Mouse (Mus musculus): ENCODE data around the gene Unc119b. TPM values are rescaled to one million over a fixed set of nuclear protein-coding genes. Genes with fewer than 3 reads are reported as not detected.
"Not testable (repeated sequence)": the region's sequence is repeated elsewhere in the genome, so short reads cannot be mapped to it uniquely, and the experiment has no call there.

Unc119b gene
- polyA plus RNA-seq, 1 experiment from 2014 or later, result 35.2 TPM

- Histone ChIP-seq H3K4me2 (ENCODE audit: low read depth, low read length) (no peak overlapping the region), H3K4me3 (ENCODE audit: low read length) (no peak overlapping the region), H3K4me1 (replicated peaks; ENCODE audit: control insufficient read depth, insufficient read depth, low read length) (no peaks in the 10 kb centered on the region), H3K27me3 (ENCODE audit: control insufficient read depth, insufficient read depth, low read depth, low read length) (no peaks in the 10 kb centered on the region), H3K9ac (ENCODE audit: low read length) (no peak overlapping the region), H3K27ac (ENCODE audit: low read length) (no peak overlapping the region), H3K9me3 (ENCODE audit: control insufficient read depth, low read length) (no peaks in the 10 kb centered on the region), H3K36me3 (ENCODE audit: control insufficient read depth, insufficient read depth, low read length) (peaks cover 40% of the 10 kb centered on the region)
- 70% methylated on average over 3 of the region's 3 CpGs for WGBS
- ATAC-seq (ENCODE audit: low read depth), result no peak
Measured at GRCm38 (mm10) chr5:115091015-115091414, 43.8 kb downstream of the Unc119b start.

GRCm38 (mm10) chr5:115089592-115090268, 45.0 kb downstream of the Unc119b start:
- no peaks in the 10 kb centered on the region for H3K27me3 ChIP-seq (ENCODE audit: control insufficient read depth, insufficient read depth, low read depth, low read length)
- ATAC-seq (ENCODE audit: low read depth), result no peak
- H3K27ac ChIP-seq (ENCODE audit: low read length), result no peak overlapping the region
- H3K36me3 ChIP-seq (ENCODE audit: control insufficient read depth, insufficient read depth, low read length), result peaks cover 35% of the 10 kb centered on the region
- no peak overlapping the region for H3K9ac ChIP-seq (ENCODE audit: low read length)
- no peaks in the 10 kb centered on the region for H3K4me1 ChIP-seq (replicated peaks; ENCODE audit: control insufficient read depth, insufficient read depth, low read length)
- 92% methylated on average over 5 of the region's 5 CpGs for WGBS
- no peaks in the 10 kb centered on the region for H3K9me3 ChIP-seq (ENCODE audit: control insufficient read depth, low read length)
- H3K4me3 ChIP-seq (ENCODE audit: low read length), result no peak overlapping the region
- H3K4me2 ChIP-seq (ENCODE audit: low read depth, low read length), result no peak overlapping the region

- H3K27ac ChIP-seq (ENCODE audit: low read length), result no peak overlapping the region
- no peaks in the 10 kb centered on the region for H3K9me3 ChIP-seq (ENCODE audit: control insufficient read depth, low read length)
- H3K36me3 ChIP-seq (ENCODE audit: control insufficient read depth, insufficient read depth, low read length), result peaks cover 45% of the 10 kb centered on the region
- no peak overlapping the region for H3K4me2 ChIP-seq (ENCODE audit: low read depth, low read length)
- H3K4me3 ChIP-seq (ENCODE audit: low read length), result no peak overlapping the region
- 88% methylated on average over 2 of the region's 2 CpGs for WGBS
- H3K4me1 ChIP-seq (replicated peaks; ENCODE audit: control insufficient read depth, insufficient read depth, low read length), result no peaks in the 10 kb centered on the region
- ATAC-seq (ENCODE audit: low read depth), result no peak
- H3K27me3 ChIP-seq (ENCODE audit: control insufficient read depth, insufficient read depth, low read depth, low read length), result no peaks in the 10 kb centered on the region
- no peak overlapping the region for H3K9ac ChIP-seq (ENCODE audit: low read length)
Measured at GRCm38 (mm10) chr5:115085675-115086074, 49.1 kb downstream of the Unc119b start.

- WGBS, result 79% methylated on average over 6 of the region's 6 CpGs
- H3K9me3 ChIP-seq (ENCODE audit: control insufficient read depth, low read length), result no peaks in the 10 kb centered on the region
- H3K27me3 ChIP-seq (ENCODE audit: control insufficient read depth, insufficient read depth, low read depth, low read length), result no peaks in the 10 kb centered on the region
- no peak for ATAC-seq (ENCODE audit: low read depth)
- no peak overlapping the region for H3K9ac ChIP-seq (ENCODE audit: low read length)
- H3K27ac ChIP-seq (ENCODE audit: low read length), result no peak overlapping the region
- H3K36me3 ChIP-seq (ENCODE audit: control insufficient read depth, insufficient read depth, low read length), result peaks cover 29% of the 10 kb centered on the region
- H3K4me1 ChIP-seq (replicated peaks; ENCODE audit: control insufficient read depth, insufficient read depth, low read length), result no peaks in the 10 kb centered on the region
- no peak overlapping the region for H3K4me2 ChIP-seq (ENCODE audit: low read depth, low read length)
- H3K4me3 ChIP-seq (ENCODE audit: low read length), result no peak overlapping the region
Measured at GRCm38 (mm10) chr5:115083492-115083891, 51.3 kb downstream of the Unc119b start.

GRCm38 (mm10) chr5:115081636-115082035, 53.1 kb downstream of the Unc119b start:
- Histone ChIP-seq H3K4me3 (ENCODE audit: low read length) (no peak overlapping the region), H3K36me3 (ENCODE audit: control insufficient read depth, insufficient read depth, low read length) (peaks cover 17% of the 10 kb centered on the region), H3K4me2 (ENCODE audit: low read depth, low read length) (no peak overlapping the region), H3K4me1 (replicated peaks; ENCODE audit: control insufficient read depth, insufficient read depth, low read length) (no peaks in the 10 kb centered on the region), H3K27me3 (ENCODE audit: control insufficient read depth, insufficient read depth, low read depth, low read length) (no peaks in the 10 kb centered on the region), H3K9me3 (ENCODE audit: control insufficient read depth, low read length) (no peaks in the 10 kb centered on the region), H3K27ac (ENCODE audit: low read length) (no peak overlapping the region), H3K9ac (ENCODE audit: low read length) (no peak overlapping the region)
- WGBS, result 75% methylated on average over 5 of the region's 5 CpGs
- no peak for ATAC-seq (ENCODE audit: low read depth)

GRCm38 (mm10) chr5:115076144-115076901, 58.5 kb downstream of the Unc119b start:
- Histone ChIP-seq H3K36me3 (ENCODE audit: control insufficient read depth, insufficient read depth, low read length) (peaks cover 7% of the 10 kb centered on the region), H3K4me1 (replicated peaks; ENCODE audit: control insufficient read depth, insufficient read depth, low read length) (peaks cover 12% of the 10 kb centered on the region), H3K9ac (ENCODE audit: low read length) (no peak overlapping the region), H3K9me3 (ENCODE audit: control insufficient read depth, low read length) (no peaks in the 10 kb centered on the region), H3K27ac (ENCODE audit: low read length) (no peak overlapping the region), H3K4me2 (ENCODE audit: low read depth, low read length) (no peak overlapping the region), H3K4me3 (ENCODE audit: low read length) (no peak overlapping the region), H3K27me3 (ENCODE audit: control insufficient read depth, insufficient read depth, low read depth, low read length) (no peaks in the 10 kb centered on the region)
- ATAC-seq (ENCODE audit: low read depth), result peak; percentile 43; the same call in 1 of the 2 replicates
- 56% methylated on average over 5 of the region's 5 CpGs for WGBS

- H3K4me1 ChIP-seq (replicated peaks; ENCODE audit: control insufficient read depth, insufficient read depth, low read length), result peaks cover 15% of the 10 kb centered on the region
- H3K9me3 ChIP-seq (ENCODE audit: control insufficient read depth, low read length), result no peaks in the 10 kb centered on the region
- H3K4me2 ChIP-seq (ENCODE audit: low read depth, low read length), result no peak overlapping the region
- no peak overlapping the region for H3K4me3 ChIP-seq (ENCODE audit: low read length)
- no peak overlapping the region for H3K27ac ChIP-seq (ENCODE audit: low read length)
- no peaks in the 10 kb centered on the region for H3K27me3 ChIP-seq (ENCODE audit: control insufficient read depth, insufficient read depth, low read depth, low read length)
- ATAC-seq (ENCODE audit: low read depth), result no peak
- peaks cover 7% of the 10 kb centered on the region for H3K36me3 ChIP-seq (ENCODE audit: control insufficient read depth, insufficient read depth, low read length)
- 74% methylated on average over 4 of the region's 4 CpGs for WGBS
- no peak overlapping the region for H3K9ac ChIP-seq (ENCODE audit: low read length)
Measured at GRCm38 (mm10) chr5:115074749-115075148, 60.0 kb downstream of the Unc119b start.

GRCm38 (mm10) chr5:115073306-115073705, 61.5 kb downstream of the Unc119b start:
- peaks cover 15% of the 10 kb centered on the region for H3K4me1 ChIP-seq (replicated peaks; ENCODE audit: control insufficient read depth, insufficient read depth, low read length)
- not testable (repeated sequence) for H3K4me2 ChIP-seq (ENCODE audit: low read depth, low read length); H3K27me3 ChIP-seq (ENCODE audit: control insufficient read depth, insufficient read depth, low read depth, low read length); H3K27ac ChIP-seq (ENCODE audit: low read length); H3K9me3 ChIP-seq (ENCODE audit: control insufficient read depth, low read length); H3K4me3 ChIP-seq (ENCODE audit: low read length); H3K9ac ChIP-seq (ENCODE audit: low read length); H3K36me3 ChIP-seq (ENCODE audit: control insufficient read depth, insufficient read depth, low read length); ATAC-seq (ENCODE audit: low read depth)
- WGBS, result 70% methylated on average over 8 of the region's 8 CpGs

All from lung, embryonic 16.5 days (tissue).